Mouse (Mus musculus): ENCODE measurements around the gene Rnf168. TPM values are rescaled to one million over a fixed set of nuclear protein-coding genes. Genes with fewer than 3 reads are reported as not detected.
"Not testable (repeated sequence)": the region's sequence is repeated elsewhere in the genome, so short reads cannot be mapped to it uniquely, and the experiment has no call there.

Gene Rnf168
- 20.0 and 20.9 TPM in 2 replicates for polyA plus RNA-seq (2015; fragmentation: Nextera tagmentation; extraction: Ambion mirVana)

DNA sequence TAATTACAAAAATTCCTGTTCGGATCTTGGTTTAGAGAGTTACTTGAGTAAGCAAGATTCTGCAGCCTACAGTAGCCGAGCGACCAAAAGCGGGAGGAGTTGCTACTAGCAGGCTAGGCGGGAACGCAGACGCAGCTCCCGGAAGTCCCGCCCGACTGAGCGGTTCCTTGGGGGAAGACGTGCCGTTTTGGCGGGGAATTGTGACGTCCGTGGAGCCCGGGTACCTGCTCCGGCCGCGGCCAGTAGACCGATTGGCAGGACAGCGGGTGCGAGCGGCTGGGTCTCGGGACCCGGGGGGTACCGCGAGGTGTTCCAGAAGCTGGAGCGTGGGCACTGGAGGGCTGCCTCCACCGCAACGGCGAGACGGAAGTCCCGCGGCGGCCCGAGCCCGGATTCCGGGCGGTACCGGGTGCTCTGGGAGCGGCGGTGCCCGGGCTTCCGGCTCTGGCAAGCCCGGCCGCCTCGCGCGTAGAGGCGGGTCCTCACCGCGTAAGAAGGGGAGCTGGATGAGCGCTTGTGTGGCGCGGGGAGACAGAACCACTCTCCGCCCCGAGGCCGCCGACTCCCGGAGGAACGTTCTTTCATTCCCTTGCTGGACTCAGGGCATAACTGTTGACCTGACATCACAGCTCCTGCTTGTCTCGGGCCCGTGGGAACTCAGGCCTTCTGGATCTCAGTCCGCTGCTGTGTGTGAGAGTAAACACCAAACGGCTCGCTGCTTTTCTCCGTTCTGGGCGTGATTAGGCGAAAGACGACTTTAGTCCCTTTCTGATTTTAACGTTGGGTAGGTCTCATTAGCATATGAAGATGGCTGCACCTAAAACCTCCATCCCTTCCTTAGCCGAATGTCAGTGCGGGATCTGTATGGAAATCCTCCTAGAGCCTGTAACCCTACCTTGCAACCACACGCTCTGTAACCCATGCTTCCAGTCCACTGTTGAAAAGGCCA, at the start of gene Rnf168:
Gene Rnf168 (plus strand): TSS at position 152 of the 949 bp plus-strand sequence.
- WGBS = under 1% methylated on average over 75 of the region's 75 CpGs
- H3K27ac ChIP-seq = peak within 1 kb of the TSS; percentile 96
- peak; percentile 96 for DNase-seq (ENCODE audit: low spot score)
- peak within 1 kb of the TSS; percentile 93 for H3K4me3 ChIP-seq (replicated peaks; ENCODE audit: low read depth, low read length)
- peak; percentile 90 for ATAC-seq (replicated peaks; ENCODE audit: low FRiP score, low read depth)
- H3K4me1 ChIP-seq (replicated peaks; ENCODE audit: insufficient read depth, low read length) = peaks cover 3% of the 10 kb centered on the region; the same call in 1 of the 2 replicates
- no peaks in the 10 kb centered on the region for H3K27me3 ChIP-seq (ENCODE audit: insufficient read depth, low read length)
- no peaks in the 10 kb centered on the region for H3K36me3 ChIP-seq (ENCODE audit: insufficient read depth, low read length)
- H3K4me2 ChIP-seq (ENCODE audit: low read length) = peak within 1 kb of the TSS; percentile 77
- peak within 1 kb of the TSS; percentile 88 for H3K9ac ChIP-seq (ENCODE audit: low read depth, low read length)
- TF ChIP-seq CTCF (IDR thresholded peaks at IDR 0.05; ENCODE audit: low read depth) = no peak
- no peaks in the 10 kb centered on the region for H3K9me3 ChIP-seq (replicated peaks; ENCODE audit: low read length)

DNA sequence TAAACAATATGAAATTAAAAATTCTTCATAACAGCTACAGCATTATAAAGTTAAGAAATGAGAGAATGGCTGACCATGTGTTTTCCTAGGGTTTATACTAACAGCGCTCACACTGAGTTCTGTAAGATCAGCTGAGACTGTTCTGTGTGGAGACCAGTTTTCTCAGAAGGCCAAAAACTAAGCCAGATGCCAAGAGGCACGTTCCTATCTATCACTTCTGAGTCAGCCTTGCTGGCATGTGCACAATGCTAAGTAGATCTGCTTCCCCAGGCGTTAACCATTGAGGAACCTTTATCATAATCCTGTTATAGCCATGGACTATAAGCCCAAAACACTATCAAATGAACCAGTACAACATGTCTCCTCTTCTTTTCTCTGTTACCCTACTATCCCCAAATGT, 45.2 kb upstream of the Rnf168 start:
- H3K4me3 ChIP-seq (replicated peaks; ENCODE audit: low read depth, low read length); H3K36me3 ChIP-seq (ENCODE audit: insufficient read depth, low read length); H3K4me2 ChIP-seq (ENCODE audit: low read length); H3K4me1 ChIP-seq (replicated peaks; ENCODE audit: insufficient read depth, low read length); H3K27me3 ChIP-seq (ENCODE audit: insufficient read depth, low read length); H3K9ac ChIP-seq (ENCODE audit: low read depth, low read length); DNase-seq (ENCODE audit: low spot score); ATAC-seq (replicated peaks; ENCODE audit: low FRiP score, low read depth); H3K9me3 ChIP-seq (replicated peaks; ENCODE audit: low read length); H3K27ac ChIP-seq: not testable (repeated sequence)
- 88% methylated on average over 3 of the region's 3 CpGs for WGBS

DNA sequence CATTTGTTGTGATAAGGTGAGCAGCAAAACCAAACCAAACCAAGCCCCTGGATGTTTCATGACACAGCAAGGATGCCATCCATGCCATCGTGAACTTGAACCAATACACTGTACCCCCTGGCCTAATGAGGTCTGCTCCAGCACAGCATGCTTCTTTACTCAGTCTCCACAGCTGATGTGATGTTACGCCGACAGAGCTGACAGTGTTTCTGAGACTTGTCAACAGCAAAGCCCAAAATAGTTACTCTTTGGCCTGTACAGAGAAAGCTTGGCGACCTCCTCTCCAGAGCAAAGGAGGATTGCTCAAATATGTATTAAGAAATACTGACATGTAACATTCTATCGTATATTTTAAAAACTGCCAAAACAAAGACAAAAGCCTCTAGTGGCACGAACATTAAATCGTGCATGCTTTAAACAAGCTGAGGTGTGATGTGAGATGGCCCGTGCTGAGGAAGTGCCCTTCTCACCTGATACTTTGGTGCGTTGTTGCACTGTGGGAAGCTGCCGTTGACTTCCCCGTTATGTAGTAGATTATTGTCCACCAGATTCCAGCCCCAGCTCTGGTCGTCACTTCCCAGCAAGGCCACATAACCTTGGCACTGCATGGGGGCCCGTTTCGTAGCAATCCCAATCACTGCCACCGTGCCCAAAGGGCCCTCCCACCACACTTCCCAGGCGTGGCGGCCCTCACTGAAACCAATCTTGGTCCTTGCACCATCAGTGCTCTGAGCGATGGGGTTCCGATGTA, 39.2 kb upstream of the Rnf168 start:
- no peak overlapping the region for H3K4me3 ChIP-seq (replicated peaks; ENCODE audit: low read depth, low read length)
- H3K36me3 ChIP-seq (ENCODE audit: insufficient read depth, low read length) = peaks cover 10% of the 10 kb centered on the region
- no peak for TF ChIP-seq CTCF (IDR thresholded peaks at IDR 0.05; ENCODE audit: low read depth)
- no peaks in the 10 kb centered on the region for H3K4me1 ChIP-seq (replicated peaks; ENCODE audit: insufficient read depth, low read length)
- no peak for ATAC-seq (replicated peaks; ENCODE audit: low FRiP score, low read depth)
- no peaks in the 10 kb centered on the region for H3K9me3 ChIP-seq (replicated peaks; ENCODE audit: low read length)
- WGBS = 84% methylated on average over 19 of the region's 19 CpGs
- no peaks in the 10 kb centered on the region for H3K27me3 ChIP-seq (ENCODE audit: insufficient read depth, low read length)
- no peak overlapping the region for H3K4me2 ChIP-seq (ENCODE audit: low read length)
- no peak for DNase-seq (ENCODE audit: low spot score)
- H3K9ac ChIP-seq (ENCODE audit: low read depth, low read length) = no peak overlapping the region
- no peak overlapping the region for H3K27ac ChIP-seq

DNA sequence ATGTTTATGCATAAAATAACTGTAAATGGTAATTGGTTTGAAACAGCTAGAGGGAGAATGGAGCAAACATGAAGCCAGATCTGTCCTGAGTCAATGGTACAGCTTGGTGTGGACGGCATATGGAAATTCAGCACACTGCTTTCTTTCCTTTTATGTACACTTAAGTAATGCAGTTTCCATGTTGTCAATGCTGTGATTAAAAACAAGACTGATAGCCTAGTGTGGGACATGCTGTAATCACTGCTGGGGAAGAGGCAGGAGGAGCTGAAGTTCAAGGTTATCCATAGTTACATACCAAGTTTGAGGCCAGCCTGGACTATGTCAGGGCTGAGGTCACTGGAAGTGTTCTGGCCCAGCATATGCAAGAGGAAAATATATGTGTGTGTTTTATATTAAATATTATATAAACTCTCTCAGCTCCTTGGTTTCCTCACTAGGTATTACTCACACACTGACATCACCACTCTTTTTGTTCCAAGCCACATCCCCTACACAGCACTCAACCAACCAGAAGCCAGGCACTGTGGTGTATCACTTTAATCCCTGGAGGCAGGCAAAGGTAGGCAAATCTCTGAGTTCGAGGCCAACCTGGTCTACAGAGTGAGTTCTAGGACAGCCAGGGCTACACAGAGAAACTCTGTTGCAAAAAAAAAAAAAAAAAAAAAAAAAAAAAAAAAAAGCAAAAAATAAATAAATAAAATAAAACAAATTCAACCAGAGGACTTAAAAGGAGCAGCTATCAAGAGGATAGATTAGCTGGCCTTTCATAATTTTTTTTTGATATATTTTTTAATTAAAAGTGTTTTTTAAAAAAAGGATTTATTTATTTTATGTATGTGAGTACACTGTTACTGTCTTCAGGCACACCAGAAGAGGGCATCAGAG, 37.6 kb upstream of the Rnf168 start:
- no peak for TF ChIP-seq CTCF (IDR thresholded peaks at IDR 0.05; ENCODE audit: low read depth)
- Histone ChIP-seq H3K4me2 (ENCODE audit: low read length) (no peak overlapping the region), H3K9ac (ENCODE audit: low read depth, low read length) (no peak overlapping the region), H3K9me3 (replicated peaks; ENCODE audit: low read length) (no peaks in the 10 kb centered on the region), H3K27ac (no peak overlapping the region), H3K36me3 (ENCODE audit: insufficient read depth, low read length) (peaks cover 9% of the 10 kb centered on the region), H3K27me3 (ENCODE audit: insufficient read depth, low read length) (no peaks in the 10 kb centered on the region), H3K4me1 (replicated peaks; ENCODE audit: insufficient read depth, low read length) (no peaks in the 10 kb centered on the region), H3K4me3 (replicated peaks; ENCODE audit: low read depth, low read length) (no peak overlapping the region)
- DNase-seq (ENCODE audit: low spot score) = no peak
- whole genome bisulfite sequencing = 92% methylated on average over 2 of the region's 2 CpGs
- ATAC-seq (replicated peaks; ENCODE audit: low FRiP score, low read depth) = no peak

DNA sequence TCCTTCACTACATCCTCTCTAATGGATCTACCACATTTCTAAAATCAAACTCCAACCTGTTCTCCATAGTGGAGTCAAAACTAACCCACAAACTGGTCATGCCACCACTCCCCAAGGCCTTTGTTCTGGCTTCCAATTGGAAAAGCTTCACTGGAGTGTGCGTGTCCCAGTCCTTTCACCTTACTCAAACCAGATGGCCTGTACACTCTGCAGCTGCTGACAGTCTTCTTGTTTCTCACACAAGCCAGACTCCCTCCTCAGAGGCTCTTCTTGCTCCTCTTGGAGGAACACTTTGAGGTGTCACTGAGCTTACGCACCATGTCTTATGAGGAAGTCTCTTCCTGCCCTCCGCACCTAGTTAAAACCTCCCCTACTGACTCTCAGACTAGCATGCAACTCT, 33.4 kb upstream of the Rnf168 start:
- no peaks in the 10 kb centered on the region for H3K36me3 ChIP-seq (ENCODE audit: insufficient read depth, low read length)
- peaks cover 5% of the 10 kb centered on the region; the same call in 1 of the 2 replicates for H3K4me1 ChIP-seq (replicated peaks; ENCODE audit: insufficient read depth, low read length)
- H3K27ac ChIP-seq = no peak overlapping the region
- H3K4me3 ChIP-seq (replicated peaks; ENCODE audit: low read depth, low read length) = no peak overlapping the region
- no peaks in the 10 kb centered on the region for H3K9me3 ChIP-seq (replicated peaks; ENCODE audit: low read length)
- TF ChIP-seq CTCF (IDR thresholded peaks at IDR 0.05; ENCODE audit: low read depth) = no peak
- H3K4me2 ChIP-seq (ENCODE audit: low read length) = no peak overlapping the region
- 94% methylated on average over 3 of the region's 3 CpGs for WGBS
- DNase-seq (ENCODE audit: low spot score) (no peak), ATAC-seq (replicated peaks; ENCODE audit: low FRiP score, low read depth) (no peak)
- no peaks in the 10 kb centered on the region for H3K27me3 ChIP-seq (ENCODE audit: insufficient read depth, low read length)
- no peak overlapping the region for H3K9ac ChIP-seq (ENCODE audit: low read depth, low read length)

All from kidney, postnatal 0 days (tissue).